Mouse (Mus musculus) left cerebral cortex, adult 8-10 months (tissue): ENCODE measurements around the gene Tmem123. TPM values are rescaled to one million over a fixed set of nuclear protein-coding genes. Genes with fewer than 3 reads are reported as not detected.

ENCODE experiments used
- DNase-seq, 2 experiments: peaks; one replicate each; pipeline ENCODE4 v3.0.0; 2022; ENCODE audit warnings: low spot score in 2 of 2
- total RNA-seq, 4 experiments: library from RNA; stranded (reverse); gene quantifications; 2 replicates each; pipeline ENCODE4 v1.2.4; 2022

Tmem123 gene
- total RNA-seq, 4 experiments from 2014 or later: 11.6 to 12.5 (median 11.7) TPM

DNA sequence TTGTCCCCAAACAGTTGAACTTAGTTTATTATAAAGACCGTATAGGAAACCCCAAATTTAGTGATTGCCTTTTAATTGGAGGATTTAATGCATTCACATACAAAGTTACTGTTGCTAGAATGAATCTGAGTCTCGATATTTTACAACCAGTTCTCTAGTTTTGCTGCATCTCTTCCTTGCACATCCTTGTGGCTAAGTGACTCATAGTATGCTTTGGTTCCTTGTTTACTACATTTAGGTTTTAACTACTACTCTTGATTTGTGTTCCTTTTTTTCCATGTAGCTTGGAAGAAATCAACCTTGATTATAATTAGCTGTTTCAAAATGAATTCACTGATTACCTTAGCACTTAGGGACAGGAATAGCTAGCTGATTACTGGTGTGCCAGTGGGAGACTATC lies 11.2 kb downstream of the Tmem123 start:
- DNase-seq: no peak

DNA sequence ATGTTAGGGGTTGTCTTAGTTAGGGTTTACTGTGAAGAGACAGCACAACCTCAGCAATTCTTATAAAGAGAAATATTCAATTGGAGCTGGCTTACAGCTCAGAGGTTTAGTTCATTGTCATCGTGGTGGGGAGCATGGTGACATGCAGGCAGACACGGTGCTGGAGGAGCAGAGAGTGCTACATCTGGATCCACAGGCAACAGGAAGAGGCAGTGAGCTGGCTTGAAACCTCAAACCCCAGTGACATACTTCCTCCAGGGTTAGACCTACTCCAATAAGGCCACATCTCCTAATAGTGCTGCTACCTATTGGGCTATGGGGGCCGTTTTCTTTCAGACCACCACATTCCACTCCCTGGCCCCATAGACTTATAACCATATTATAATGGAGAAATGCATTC lies 12.1 kb downstream of the Tmem123 start:
- no peak for DNase-seq

DNA sequence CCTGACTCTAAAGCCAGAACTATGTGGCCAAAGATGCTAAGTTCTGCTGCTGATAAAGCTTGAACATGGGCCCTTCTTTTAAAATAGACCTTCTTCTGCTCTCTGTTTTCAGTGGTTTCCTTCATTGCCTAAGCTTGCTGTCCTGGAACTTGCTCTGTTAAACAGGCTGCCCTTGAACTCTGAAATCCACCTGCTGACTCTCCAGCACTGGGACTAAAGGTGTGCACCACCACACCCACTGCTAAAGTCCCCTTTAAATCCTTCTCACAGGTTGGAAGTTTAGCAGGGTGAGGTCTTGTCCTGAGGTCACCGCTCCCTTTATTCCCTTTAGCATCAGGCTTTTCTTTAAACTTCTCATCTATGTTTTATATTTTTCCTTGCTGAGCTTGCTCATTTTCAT lies 13.1 kb downstream of the Tmem123 start:
- DNase-seq: no peak

DNA sequence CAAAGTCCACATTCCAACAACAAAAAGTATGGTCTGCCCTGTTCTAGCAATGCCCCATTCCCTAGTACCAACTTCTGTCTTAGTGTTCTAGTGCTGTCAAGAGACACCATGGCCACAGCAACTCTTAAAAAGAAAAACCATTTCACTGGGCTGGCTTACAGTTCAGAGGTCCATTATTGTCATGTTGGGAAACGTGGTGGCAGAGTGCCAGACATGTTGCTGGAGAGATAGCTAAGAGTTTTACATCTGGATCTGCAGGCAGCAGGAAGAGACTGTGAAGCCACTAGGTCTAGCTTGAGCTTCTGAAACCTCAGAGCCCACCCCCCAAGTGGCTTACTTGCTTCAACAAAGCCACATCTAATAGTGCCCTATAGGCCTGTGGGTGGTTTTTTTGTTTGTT lies 13.8 kb downstream of the Tmem123 start:
- DNase-seq: no peak

DNA sequence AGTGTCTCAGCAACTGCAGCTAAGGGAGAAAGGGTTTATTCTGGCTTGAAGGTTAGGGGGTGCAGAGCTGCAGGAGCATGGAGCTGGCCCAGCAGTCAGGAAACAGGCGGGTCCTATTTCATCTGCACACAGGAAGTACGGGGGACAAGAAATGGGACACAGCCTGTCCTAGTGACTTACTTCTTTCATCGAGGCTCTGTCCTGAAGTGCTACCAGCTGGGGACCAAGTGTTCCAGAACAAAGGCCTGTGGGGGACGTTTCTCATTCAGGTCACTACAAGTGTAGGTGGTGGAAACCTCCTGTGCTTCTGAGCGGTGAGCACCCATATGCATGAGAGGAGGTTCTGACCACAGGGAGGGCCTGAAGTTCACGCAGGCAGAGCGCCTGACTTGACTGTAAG lies 14.9 kb downstream of the Tmem123 start:
- no peak for DNase-seq

DNA sequence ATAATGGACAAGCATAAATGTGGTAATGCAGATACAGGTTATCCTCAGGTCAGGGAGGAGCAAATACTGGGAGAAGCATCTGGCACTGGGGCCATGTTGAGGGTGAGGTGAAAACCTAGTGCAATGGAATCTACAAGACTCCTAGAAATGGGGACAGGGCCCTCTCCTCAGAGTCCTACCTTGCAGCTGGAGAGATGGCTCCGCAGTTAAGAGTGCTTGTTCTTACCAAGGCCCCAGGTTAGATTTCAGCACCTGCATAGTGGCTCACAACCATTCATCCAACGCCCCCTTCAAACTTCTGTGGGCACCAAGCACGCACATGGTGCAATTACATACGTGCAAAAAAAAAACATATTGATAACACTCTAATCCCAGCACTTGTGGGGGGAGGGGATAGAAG lies 15.9 kb downstream of the Tmem123 start:
- no peak for DNase-seq

DNA sequence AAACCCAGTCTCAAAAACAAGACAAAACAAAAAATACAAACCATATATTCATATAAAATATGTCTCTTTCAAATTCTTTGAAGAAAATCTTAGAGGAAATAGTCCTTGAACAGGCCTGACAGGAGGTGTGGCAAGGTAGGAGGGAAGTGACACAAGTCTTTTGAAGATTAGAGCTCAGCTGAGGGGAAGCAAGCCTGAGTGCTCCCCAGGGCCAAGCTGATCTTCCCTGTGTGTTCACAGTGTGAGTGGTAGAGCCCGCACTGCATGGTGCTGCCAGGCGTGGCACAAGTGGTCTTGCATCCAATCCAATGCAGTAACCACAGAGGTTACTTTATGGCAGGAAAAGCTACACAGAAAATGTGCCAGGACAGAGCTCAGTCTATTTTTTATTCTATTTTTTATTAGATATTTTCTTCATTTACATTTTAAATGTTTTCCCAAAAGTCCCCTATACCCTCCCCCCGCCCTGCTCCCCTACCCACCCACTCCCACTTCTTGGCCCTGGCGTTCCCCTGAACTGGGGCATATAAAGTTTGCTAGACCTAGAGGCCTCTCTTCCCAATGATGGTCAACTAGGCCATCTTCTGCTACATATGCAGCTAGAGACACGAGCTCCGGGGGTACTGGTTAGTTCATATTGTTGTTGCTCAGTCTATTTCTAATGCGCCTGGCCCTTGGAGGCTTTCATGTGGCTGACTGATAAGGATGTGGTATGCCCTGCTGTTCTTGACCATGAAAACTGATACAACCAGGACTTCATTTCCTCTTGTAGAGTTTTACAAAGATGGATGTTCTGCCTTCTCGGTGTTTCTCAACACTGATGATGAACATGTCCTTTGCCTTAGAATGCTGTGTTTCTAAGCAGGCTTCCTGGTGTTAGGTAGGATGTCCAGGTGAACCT lies 16.7 kb downstream of the Tmem123 start:
- DNase-seq: no peak

DNA sequence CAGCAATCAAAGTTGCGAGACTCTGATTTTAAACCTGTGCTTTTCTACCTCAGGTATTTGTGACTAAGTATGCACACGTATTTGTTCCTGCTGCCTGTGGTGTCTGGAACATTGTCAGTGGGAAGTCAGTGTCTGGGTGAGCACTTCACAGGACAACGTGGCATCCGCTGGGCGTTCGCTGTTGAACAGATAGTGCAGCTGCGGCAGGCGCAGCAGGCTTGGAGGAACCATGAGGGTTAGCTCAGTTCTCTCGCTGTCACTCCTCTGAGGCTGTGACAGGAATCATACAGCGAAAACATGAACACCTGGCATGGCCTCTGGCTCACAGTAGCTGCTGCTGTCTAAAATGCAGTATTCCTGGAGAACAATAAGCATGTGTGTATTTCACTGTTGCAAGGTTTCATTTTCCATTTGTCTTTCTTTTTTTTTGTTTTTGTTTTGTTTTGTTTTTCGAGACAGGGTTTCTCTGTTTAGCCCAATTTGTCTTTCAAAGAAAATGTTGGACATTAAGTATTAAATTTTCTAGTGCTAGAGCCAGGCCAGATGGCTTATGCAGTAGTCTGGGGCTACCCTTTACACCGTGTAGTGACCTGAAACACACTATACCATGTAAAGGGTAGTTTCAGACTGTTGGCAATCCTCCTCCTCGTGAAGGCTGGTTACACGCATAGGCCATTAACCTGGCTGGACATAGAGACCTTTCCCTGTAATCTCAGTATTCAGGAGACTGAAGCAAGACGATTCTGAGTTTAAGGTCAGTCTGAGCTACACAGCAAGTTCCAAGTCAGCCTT lies 20.2 kb downstream of the Tmem123 start:
- DNase-seq: no peak

DNA sequence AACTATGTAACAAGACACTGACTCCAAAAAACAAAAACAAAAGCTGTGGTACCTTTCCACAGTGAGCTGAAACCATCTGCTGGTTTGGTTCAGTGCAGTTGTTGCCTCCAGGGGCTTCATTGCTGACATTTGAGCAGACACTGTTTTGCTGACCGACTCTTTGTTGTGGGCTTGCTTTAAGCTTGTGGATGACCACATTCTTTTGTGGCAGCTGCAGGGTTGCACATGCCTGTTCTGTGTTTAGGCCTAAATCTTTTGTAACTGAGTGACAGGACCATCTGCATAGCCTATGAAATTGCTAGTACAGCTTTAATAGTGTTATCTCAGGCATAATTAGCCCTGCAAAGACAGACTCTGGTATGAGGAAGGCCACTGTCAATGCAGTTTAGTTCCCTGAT lies 20.8 kb downstream of the Tmem123 start:
- DNase-seq: no peak

DNA sequence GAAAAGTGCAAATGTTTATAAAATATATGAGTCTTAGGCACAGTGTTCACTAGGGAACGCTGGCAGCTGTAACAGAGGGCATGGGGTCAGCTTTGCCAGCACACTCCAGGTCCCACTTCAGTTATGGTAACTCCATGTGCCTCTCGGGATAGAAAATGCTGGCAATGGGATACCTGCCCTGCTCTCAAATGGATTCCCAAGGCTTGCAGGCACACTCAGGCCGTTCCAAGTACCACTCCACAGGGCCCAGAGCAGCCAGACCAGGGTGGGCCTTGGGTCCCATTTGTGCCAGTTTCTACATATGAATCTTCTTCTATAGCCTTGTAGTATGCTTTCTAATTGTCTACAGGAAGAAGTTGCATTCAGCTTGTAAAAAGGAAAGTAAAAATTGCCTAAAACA lies 21.6 kb downstream of the Tmem123 start:
- DNase-seq: no peak

DNA sequence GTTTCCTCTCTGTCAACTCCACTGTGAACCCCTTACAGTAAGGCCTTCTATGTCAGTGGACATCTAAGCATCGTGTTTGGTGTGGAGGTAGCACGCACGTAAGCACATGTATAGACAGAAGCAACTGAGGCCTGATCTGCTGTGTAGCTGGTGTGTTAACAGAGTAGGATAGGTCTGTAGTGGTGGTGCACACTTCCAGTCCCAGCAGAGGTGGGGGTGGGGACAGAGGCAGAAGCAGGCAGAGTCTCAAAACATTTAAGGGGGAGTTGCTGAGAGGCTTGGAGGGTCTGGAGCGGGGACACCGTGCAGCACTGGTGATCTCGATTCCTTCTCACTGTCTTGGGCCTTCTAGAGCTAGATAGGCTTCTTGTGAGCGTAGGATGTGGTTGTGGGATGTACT lies 22.2 kb downstream of the Tmem123 start:
- no peak for DNase-seq

DNA sequence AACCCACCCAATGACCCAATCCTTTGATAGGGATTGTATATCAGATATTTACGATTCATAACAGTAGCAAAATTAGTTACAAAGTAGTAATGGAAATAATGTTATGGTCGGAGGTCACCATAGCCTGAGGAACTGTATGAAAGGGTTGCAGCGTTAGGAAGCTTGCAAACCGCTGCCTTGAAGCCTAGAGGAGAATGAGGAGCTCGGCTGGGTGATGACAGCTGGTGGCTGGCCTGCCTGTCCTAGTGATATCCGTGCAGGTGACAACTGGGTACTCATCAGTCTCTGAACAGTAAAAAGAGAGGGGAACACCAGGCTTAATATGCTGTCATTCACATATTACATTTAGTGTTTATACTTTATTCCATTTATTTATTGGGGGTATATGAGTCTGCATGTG lies 24.6 kb downstream of the Tmem123 start:
- no peak for DNase-seq

DNA sequence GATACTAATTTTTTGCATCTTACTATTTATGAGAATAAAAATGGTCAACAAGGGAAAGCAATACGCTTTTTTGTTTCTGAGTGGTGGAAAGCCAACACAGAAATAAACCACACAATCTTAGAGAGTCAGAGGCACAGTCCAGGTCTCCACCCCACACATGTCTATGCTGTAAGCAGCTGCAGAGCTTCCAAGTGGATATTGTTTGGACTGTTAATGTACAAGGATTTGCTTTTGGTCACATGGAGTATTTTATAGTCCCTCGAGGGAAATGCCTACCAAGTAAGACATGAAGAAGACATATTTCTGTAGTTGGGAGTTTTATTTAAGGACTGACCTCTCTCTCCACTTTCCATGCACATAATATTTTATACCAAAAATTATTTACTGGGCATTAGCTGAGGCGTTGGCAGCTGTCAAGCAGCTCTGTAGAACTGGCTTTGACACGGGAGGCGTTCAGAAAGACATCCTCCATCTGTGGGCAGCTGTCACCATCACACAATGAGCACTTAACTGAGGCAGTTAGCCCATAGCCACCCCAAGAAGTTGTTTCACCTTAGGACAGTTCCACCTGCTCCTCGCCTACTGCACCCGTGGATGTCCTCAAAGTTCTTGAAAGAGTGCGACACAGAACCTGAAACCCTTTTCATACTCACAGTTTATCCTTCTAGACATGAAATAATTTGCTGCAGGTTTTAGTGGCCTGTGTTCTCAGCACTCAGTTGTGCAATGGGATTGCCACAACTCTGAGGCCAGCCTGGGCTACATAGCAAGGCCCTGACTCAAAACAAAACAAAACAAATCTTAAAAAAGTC lies 26.1 kb downstream of the Tmem123 start:
- no peak for DNase-seq

DNA sequence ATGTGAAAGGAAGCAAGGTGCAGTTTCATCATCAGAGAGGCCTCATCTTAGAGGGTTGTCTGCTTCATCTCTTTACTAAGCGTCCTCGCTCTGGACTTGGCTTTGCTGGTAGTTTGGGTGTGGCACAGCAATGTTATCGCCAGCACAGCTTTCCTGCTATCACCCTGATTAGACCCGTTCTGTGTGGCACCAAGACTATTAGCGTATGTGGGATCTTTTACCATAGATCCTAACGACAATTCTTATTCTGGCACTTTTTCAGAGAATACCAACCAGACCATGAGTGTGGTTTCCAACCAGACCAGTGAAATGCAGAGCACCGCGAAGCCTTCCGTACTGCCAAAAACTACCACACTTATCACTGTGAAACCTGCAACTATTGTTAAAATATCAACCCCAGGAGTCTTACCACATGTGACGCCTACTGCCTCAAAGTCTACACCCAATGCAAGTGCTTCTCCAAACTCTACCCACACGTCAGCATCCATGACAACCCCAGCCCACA lies 26.8 kb downstream of the Tmem123 start:
- DNase-seq: no peak

DNA sequence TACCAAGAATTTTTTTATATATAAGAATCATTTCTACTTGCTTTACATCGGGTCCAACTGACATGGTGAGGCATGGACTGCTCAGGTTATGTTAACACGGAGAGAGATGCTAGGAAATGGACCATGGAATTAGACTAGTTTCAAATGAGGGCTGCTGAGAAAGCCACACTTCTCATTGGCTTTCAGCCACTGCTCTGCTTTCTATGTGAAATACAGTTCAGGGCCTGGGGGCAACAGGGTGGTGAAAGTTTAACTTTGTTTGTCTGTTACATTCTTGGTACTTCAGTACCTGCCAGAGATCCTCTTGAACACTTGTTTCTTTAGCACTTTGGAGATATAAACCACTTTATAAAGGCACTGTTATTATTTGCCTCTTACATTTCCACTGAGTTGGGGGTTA lies 29.7 kb downstream of the Tmem123 start:
- DNase-seq: no peak

DNA sequence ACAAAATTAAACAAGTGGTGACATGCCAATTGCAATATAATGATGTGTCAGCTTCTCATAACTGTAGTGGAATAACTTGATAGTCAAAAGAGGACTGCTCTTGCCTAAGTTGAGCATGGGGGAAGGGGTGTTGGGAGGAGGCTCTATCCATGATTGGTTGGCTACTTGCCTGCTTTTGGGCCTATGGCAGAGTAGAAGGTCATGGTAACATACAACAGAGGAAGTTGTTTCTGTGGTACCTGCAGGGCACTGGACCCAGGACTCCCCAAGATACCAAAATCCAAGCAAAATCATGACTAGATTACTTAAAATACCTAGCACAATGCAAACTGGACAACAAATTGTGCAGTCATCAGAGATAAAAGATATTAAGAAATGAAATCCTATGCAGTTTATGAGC lies 31.7 kb downstream of the Tmem123 start:
- DNase-seq: no peak

DNA sequence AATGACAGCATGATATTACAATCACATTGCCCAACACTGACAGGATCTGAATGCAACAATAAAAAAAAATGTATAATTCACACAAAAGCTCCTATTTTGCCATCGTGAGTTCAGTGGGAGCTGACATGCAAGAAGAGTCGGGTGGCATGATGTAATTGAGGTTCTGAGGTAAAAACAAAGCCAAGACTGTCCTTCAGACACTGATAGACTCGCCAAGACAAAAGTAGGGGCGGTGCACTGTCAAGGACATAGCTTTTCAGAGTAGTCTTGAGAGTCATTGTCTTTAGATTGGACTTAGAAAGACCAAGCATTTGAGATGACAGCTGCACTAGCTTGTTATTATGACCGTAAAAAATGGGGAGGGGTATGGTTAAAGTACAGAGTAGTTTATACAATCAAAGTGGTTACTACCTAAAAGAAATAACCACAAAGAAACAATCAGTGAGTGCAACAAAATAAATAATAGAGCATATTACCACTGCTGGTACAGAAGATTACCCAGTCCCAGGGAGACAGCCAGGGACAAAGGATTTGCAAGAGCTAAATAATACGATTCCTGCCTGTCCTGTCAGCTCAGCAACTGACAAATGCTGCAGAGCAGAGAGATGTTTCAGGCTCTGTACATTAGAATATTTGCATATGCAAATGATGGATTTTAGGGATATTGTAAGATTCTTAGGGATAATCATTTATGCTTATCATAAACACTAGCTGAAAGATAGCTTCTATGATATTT lies 32.5 kb downstream of the Tmem123 start:
- no peak for DNase-seq

DNA sequence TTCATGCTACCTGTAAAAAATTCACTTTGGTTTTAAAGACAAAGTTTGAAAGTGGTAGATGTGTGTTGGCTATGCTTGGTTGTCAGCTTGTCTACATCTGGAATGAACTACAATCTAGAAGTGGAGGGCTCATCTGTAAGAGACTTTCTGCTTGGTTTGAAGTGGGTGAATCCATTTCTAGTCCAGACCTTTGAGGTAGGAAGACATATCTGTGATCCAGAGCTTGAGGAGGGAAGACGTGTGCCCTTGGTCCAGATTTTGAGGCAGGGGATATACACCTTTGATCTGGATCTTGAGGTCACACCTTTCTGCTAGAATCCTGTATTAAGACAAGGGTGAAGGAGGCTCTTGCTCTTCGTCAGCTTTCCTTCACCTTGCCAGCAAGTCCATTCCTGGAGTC lies 33.7 kb downstream of the Tmem123 start:
- no peak for DNase-seq

DNA sequence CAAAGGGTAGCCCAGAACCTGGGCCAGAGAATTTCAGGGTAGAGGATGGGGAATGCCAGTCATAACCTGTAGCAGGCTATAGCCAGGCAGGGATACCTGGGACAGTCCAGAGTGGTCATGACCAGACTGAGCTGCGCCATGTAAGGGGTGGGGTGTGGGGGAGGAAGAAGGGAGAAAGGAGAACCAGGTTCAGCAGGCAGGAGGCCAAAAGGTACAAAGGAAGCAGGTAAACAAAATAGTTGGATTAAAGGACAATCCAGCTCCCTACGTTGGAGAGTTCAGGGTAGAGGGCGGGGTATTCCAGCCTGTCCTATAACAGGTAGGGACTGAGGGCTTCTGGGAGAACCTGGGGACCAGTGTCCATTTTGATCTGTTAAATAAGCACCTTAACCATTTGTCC lies 34.7 kb downstream of the Tmem123 start:
- DNase-seq: no peak

DNA sequence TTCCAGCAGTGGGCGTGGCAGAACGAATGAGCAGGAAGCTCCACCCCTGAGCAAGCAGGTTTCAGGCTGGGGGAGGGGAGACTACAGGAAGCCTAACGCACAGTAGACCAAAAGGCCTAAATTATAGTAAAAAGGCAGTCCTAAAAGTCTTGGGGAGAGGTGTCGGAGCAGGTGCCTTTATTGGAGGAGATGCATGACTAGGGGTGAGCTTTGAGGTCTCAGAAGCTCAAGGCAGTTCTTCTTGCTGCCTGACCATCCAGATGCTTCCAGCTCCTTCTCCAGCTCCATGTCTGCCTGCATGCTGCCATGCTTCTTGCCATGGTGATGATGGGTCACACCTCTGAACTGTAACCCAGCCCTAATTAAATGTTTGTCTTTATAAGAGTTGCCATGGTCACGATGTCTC lies 41.3 kb downstream of the Tmem123 start:
- DNase-seq: no peak

DNA sequence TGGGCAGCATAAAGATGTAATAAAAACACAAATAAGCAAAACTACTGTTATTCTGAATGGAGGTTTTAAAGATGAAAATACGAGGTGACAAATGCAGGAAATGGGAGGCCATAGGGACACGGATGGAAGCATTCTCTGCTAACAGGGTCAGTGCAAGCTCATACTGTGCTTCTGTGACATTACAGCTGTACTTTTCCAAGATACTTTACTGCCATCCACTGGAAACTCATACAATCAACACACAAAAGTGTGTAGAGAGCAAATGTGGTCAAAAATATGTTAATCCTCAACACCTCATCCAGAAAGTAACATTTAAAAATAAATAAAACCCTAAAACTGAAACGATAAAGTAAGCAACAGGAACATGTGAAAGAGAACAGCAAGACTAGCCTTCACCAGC lies 58.9 kb downstream of the Tmem123 start:
- no peak for DNase-seq
